Mouse (Mus musculus) CH12F3 (cell line): ENCODE data around the gene Ank3.

Experiments used
- in situ Hi-C: fragments of 300-500 bp; cut with MboI; formaldehyde crosslinking; loops from 2 replicates; pipeline ENCODE4 v1.14.3; 2020; ENCODE audit warnings: low sequenced_read_pairs

Ank3 gene

GRCm38 (mm10) chr10:69405431-69405830, 6.9 kb downstream of the Ank3 start:
- in situ Hi-C loops = no loop called here

GRCm38 (mm10) chr10:69414888-69415287, 16.3 kb downstream of the Ank3 start:
- in situ Hi-C loops = no loop called here

- in situ Hi-C loops = no loop called here
These were observed 20.1 kb downstream of the Ank3 start for GRCm38 (mm10) chr10:69418716-69419115.

- in situ Hi-C loops = no loop called here
These were observed 21.7 kb downstream of the Ank3 start for GRCm38 (mm10) chr10:69420306-69420705.

GRCm38 (mm10) chr10:69424051-69424450, 25.5 kb downstream of the Ank3 start:
- in situ Hi-C loops = no loop called here

- in situ Hi-C loops = no loop called here
These were observed 31.6 kb downstream of the Ank3 start for GRCm38 (mm10) chr10:69430138-69430537.

- in situ Hi-C loops = no loop called here
These were observed 32.5 kb downstream of the Ank3 start for GRCm38 (mm10) chr10:69431101-69431500.

- in situ Hi-C loops = no loop called here
These were observed 36.6 kb downstream of the Ank3 start for GRCm38 (mm10) chr10:69435213-69435612.

- in situ Hi-C loops = no loop called here
These were observed 40.9 kb downstream of the Ank3 start for GRCm38 (mm10) chr10:69439449-69439848.

- in situ Hi-C loops = no loop called here
These were observed 46.0 kb downstream of the Ank3 start for GRCm38 (mm10) chr10:69444546-69444945.

- in situ Hi-C loops = no loop called here
These were observed 47.4 kb downstream of the Ank3 start for GRCm38 (mm10) chr10:69445951-69446350.

- in situ Hi-C loops = no loop called here
These were observed 48.0 kb downstream of the Ank3 start for GRCm38 (mm10) chr10:69446566-69446965.

GRCm38 (mm10) chr10:69447308-69447707, 48.7 kb downstream of the Ank3 start:
- in situ Hi-C loops = no loop called here

- in situ Hi-C loops = no loop called here
These were observed 49.6 kb downstream of the Ank3 start for GRCm38 (mm10) chr10:69448174-69448573.

- in situ Hi-C loops = loop anchor here (25.0 kb wide), 1 partner anchor 186 kb away; no protein-coding TSS in a partner anchor
These were observed 52.4 kb downstream of the Ank3 start for GRCm38 (mm10) chr10:69451006-69451405.

- in situ Hi-C loops = loop anchor here (25.0 kb wide), 1 partner anchor 185 kb away; no protein-coding TSS in a partner anchor
These were observed 53.8 kb downstream of the Ank3 start for GRCm38 (mm10) chr10:69452180-69452977.

- in situ Hi-C loops = loop anchor here (25.0 kb wide), 1 partner anchor 184 kb away; no protein-coding TSS in a partner anchor
These were observed 55.0 kb downstream of the Ank3 start for GRCm38 (mm10) chr10:69453531-69453930.

- in situ Hi-C loops = loop anchor here (25.0 kb wide), 1 partner anchor 183 kb away; no protein-coding TSS in a partner anchor
These were observed 55.9 kb downstream of the Ank3 start for GRCm38 (mm10) chr10:69454480-69454879.

- in situ Hi-C loops = loop anchor here (25.0 kb wide), 1 partner anchor 172 kb away; no protein-coding TSS in a partner anchor
These were observed 66.3 kb downstream of the Ank3 start for GRCm38 (mm10) chr10:69464826-69465225.

GRCm38 (mm10) chr10:69465558-69466200, 67.1 kb downstream of the Ank3 start:
- in situ Hi-C loops = loop anchor here (25.0 kb wide), 1 partner anchor 172 kb away; no protein-coding TSS in a partner anchor

- in situ Hi-C loops = loop anchor here (25.0 kb wide), 1 partner anchor 171 kb away; no protein-coding TSS in a partner anchor
These were observed 67.6 kb downstream of the Ank3 start for GRCm38 (mm10) chr10:69466201-69466585.

GRCm38 (mm10) chr10:69466586-69466985, 68.0 kb downstream of the Ank3 start:
- in situ Hi-C loops = loop anchor here (25.0 kb wide), 1 partner anchor 171 kb away; no protein-coding TSS in a partner anchor
